20 mouse cellular contexts compared by ENCODE assay signal in the genomic region with DNA sequence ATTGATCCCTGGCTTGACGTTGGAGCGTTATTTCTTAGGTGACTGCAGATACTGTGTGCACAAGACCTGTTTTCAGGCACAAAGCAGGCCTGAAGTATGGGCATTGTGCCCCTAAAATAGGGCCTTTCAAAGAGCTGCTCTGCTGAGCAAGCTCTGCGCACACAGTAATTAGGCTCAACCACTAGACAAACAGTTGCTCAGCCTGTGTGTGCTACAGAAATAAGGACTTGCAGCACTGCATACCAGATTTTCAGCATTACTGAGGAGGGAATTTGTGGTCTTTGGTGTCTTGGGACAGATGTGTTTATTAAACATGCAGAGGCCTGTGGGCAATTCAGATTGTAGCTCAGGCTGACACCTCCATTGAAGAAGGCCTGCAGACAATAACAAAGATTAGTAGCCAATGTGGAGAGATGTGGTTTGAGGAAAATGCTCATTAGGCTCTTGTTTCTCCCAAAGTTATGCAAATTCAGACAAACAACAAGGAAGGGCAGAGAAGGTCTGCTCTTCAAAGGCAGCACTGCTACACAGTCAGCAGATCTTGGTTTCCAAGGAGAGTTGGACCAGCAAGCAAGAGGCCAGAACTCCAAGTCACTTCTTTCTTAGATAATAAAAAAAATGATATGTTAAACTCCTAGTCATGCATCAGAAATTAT.
DNase-seq lines count a peak whose midpoint lies in the region; ATAC-seq and TF ChIP-seq lines count a peak whose summit lies in the region.
"Had no signal": no experiment of that assay in that cellular context is flagged by ENCODE, and none has a peak within 500 bp of the region (broad histone marks: within the 10 kb centered on the region; RNA-seq: fewer than 3 reads in every experiment).

No protein-coding gene starts in this region.

- H3K4me2 ChIP-seq in hindbrain, embryonic 14.5 days (replicated peaks), result no peak overlapping the region
- H3K4me2 ChIP-seq in midbrain, postnatal 0 days (ENCODE audit: low read depth, low read length, poor library complexity, severe bottlenecking), result no peak overlapping the region
- H3K4me2 ChIP-seq: liver, embryonic 11.5 days had no signal

- no peak overlapping the region for H3K4me3 ChIP-seq in forebrain, embryonic 10.5 days
- H3K4me3 ChIP-seq in hindbrain, embryonic 14.5 days (replicated peaks; ENCODE audit: low read length), result no peak overlapping the region
- H3K4me3 ChIP-seq in midbrain, postnatal 0 days (ENCODE audit: low read depth, low read length), result no peak overlapping the region
- H3K4me3 ChIP-seq: heart, adult 2 months had no signal

- peaks cover 11% of the 10 kb centered on the region; the same call in 1 of the 2 replicates for H3K4me1 ChIP-seq in forebrain, embryonic 10.5 days
- H3K4me1 ChIP-seq in hindbrain, embryonic 14.5 days (replicated peaks; ENCODE audit: control insufficient read depth, insufficient read depth, low read length), result 0 out of 2 replicates have a peak, but pooled peaks cover 3% of the 10 kb centered on the region
- no peaks in the 10 kb centered on the region for H3K4me1 ChIP-seq in midbrain, postnatal 0 days (ENCODE audit: insufficient read depth, low read length)

- H3K27me3 ChIP-seq in forebrain, embryonic 10.5 days (ENCODE audit: poor library complexity, severe bottlenecking), result peaks cover 64% of the 10 kb centered on the region
- no peaks in the 10 kb centered on the region for H3K27me3 ChIP-seq in hindbrain, embryonic 14.5 days (ENCODE audit: control insufficient read depth, insufficient read depth, low read length)
- H3K27me3 ChIP-seq in midbrain, postnatal 0 days (ENCODE audit: insufficient read depth, low read length), result no peaks in the 10 kb centered on the region
- H3K27me3 ChIP-seq: CH12.LX had no signal

- no peak for TF ChIP-seq CTCF in midbrain, postnatal 0 days (IDR thresholded peaks at IDR 0.05)

- peak; percentile 43; the same call in 1 of the 2 replicates for ATAC-seq in hindbrain, embryonic 14.5 days (ENCODE audit: low FRiP score)
- ATAC-seq in midbrain, postnatal 0 days (ENCODE audit: low FRiP score), result no peak
- ATAC-seq: intestine, embryonic 16.5 days; Patski had no signal

- no peak overlapping the region for H3K27ac ChIP-seq in forebrain, embryonic 10.5 days
- no peak overlapping the region for H3K27ac ChIP-seq in hindbrain, embryonic 14.5 days
- no peak overlapping the region for H3K27ac ChIP-seq in midbrain, postnatal 0 days (ENCODE audit: low read depth, low read length)
- H3K27ac ChIP-seq: heart, adult 2 months had no signal

- no peaks in the 10 kb centered on the region for H3K36me3 ChIP-seq in forebrain, embryonic 10.5 days (replicated peaks)
- H3K36me3 ChIP-seq in hindbrain, embryonic 14.5 days (replicated peaks; ENCODE audit: control insufficient read depth, insufficient read depth), result no peaks in the 10 kb centered on the region
- no peaks in the 10 kb centered on the region for H3K36me3 ChIP-seq in midbrain, postnatal 0 days (ENCODE audit: insufficient read depth, low read length)

- no peak overlapping the region for H3K9ac ChIP-seq in hindbrain, embryonic 14.5 days
- no peak overlapping the region for H3K9ac ChIP-seq in midbrain, postnatal 0 days (replicated peaks; ENCODE audit: low read length, poor library complexity, severe bottlenecking)

- 34% methylated on average over 3 of the region's 3 CpGs for WGBS in forebrain, embryonic 10.5 days
- 47% methylated on average over 3 of the region's 3 CpGs for WGBS in hindbrain, embryonic 14.5 days
- WGBS in midbrain, postnatal 0 days, result 41% methylated on average over 3 of the region's 3 CpGs

- DNase-seq in embryo, embryonic 10 days (ENCODE audit: low spot score), result peak; percentile 22
- peak; percentile 32 for DNase-seq in forebrain, embryonic 10.5 days (ENCODE audit: extremely low spot score, low spot score)
- no peak for DNase-seq in hindbrain, embryonic 14.5 days (ENCODE audit: low spot score)
- peak; percentile 1 for DNase-seq in midbrain, postnatal 0 days (ENCODE audit: low spot score)
- DNase-seq in cerebellum, adult 11-12 months, result no peak
- DNase-seq in ovary, postnatal 14 days (ENCODE audit: low spot score), result no peak
- no peak for DNase-seq in gastrocnemius, postnatal 25 days
- DNase-seq in frontal cortex, postnatal 14 days (ENCODE audit: low spot score in 2 of 2), result no peak
- DNase-seq: adrenal gland, adult 8-10 months; cerebellum, postnatal 14 days; heart, adult 2 months; heart, postnatal 14 days; kidney, postnatal 10 days; layer of hippocampus, adult 9-11 months; lung, postnatal 14 days; thymus, postnatal 14 days had no signal

- H3K9me3 ChIP-seq in forebrain, embryonic 10.5 days, result no peaks in the 10 kb centered on the region
- no peaks in the 10 kb centered on the region for H3K9me3 ChIP-seq in hindbrain, embryonic 14.5 days (ENCODE audit: control insufficient read depth, low read length)
- H3K9me3 ChIP-seq in midbrain, postnatal 0 days (ENCODE audit: low read length), result no peaks in the 10 kb centered on the region

Comparison
In these comparisons a context has a peak if more than half of its experiments do, and no peak if none do; other contexts are left out.
1. DNase-seq: peak in embryo, embryonic 10 days (single experiment), forebrain, embryonic 10.5 days (single experiment) and midbrain, postnatal 0 days (single experiment); none in hindbrain, embryonic 14.5 days (single experiment), cerebellum, adult 11-12 months (single experiment), ovary, postnatal 14 days (single experiment), gastrocnemius, postnatal 25 days (single experiment) and frontal cortex, postnatal 14 days (0 of 2).